Mouse (Mus musculus): ENCODE results near the gene Btbd18. TPM values are rescaled to one million over a fixed set of nuclear protein-coding genes. Genes with fewer than 3 reads are reported as not detected.
A peak's percentile ranks its signal among the peaks of the same experiment; 100 is the strongest.
"Not testable (repeated sequence)": the region's sequence is repeated elsewhere in the genome, so short reads cannot be mapped to it uniquely, and the experiment has no call there.

Gene Btbd18
- total RNA-seq, 2 experiments from 2014 or later = not detected

GRCm38 (mm10) chr2:84647051-84647568 lies 11.8 kb upstream of the Btbd18 start:
- no peak for DNase-seq

DNA sequence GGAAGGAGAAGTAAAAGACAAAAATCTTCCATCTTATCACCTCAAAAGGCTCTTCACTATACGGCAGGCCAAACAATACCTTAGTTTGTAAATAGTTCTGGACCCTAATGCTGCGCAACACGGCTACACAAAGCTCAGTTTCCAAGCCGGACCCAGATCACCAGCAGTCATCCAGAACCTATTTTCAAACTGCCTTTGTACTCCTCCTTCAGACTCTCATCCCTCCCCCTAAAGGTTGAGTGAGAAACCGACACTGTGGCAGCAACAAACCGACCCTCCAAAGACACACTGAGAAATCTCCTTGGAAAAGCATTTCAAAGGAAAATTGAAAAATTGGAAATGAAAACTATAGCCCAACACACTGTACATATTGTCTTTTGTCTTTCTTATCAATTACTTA lies 10.5 kb upstream of the Btbd18 start:
- no peak for DNase-seq

DNA sequence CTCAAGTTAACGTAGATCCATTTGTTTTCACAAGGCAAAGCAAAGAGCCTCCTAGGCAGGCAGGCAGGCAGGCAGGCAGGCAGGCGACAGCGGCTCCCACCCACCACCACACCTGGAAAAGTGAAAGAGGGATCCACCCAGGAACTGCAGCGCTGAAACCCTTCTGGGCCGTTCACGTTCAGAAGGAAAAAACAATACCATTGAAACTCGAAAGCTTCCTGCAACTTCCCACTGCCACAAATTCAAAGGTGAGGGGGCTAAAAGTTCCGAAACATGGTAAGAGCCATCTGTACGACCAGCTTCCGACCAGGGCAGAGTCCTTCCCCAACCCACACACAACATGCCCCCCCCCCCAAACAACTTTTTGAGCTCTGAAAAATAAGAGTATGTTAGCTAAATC lies 9.2 kb upstream of the Btbd18 start:
- DNase-seq = no peak

DNA sequence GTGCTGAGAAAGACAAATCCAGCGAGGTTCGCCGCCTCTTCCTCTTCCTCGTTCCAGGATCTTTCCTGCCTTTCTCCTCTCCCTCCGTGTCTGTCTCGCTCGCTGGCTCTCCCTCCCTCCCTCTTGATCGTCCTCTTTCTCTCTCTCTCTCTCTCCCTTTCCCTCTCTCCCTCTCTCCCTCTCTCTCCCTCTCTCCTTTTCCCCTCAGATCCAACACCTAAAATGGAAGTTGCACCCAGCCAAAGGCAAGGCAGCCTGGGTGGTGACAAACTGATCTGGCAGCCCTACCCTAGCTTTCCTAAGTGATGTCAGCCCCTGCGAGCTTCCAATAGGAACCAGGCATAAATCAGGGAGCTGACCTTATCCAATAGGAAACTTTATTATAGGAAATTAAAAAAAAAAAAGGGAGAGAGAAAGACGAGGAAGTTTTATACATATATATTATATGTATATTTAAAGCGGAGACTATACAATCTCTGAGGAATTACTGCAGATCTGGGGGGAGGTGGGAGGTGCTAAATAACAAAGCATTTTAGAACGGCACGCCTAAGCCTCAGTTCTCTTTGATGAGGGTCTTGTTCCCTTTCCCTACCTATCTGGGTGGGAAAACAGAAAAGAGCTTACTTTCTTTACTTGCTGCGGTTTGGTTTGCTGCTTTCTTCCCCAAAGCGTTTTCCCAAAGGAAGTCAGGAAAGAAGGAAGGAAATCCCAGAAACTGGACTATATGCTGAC lies 8.2 kb upstream of the Btbd18 start, which contains the start of gene Ctnnd1:
Ctnnd1 (minus strand) TSS at position 302 of the 732 bp plus-strand sequence.
- DNase-seq = peak; percentile 87

GRCm38 (mm10) chr2:84653354-84653753 lies 5.5 kb upstream of the Btbd18 start:
- DNase-seq = no peak

DNA sequence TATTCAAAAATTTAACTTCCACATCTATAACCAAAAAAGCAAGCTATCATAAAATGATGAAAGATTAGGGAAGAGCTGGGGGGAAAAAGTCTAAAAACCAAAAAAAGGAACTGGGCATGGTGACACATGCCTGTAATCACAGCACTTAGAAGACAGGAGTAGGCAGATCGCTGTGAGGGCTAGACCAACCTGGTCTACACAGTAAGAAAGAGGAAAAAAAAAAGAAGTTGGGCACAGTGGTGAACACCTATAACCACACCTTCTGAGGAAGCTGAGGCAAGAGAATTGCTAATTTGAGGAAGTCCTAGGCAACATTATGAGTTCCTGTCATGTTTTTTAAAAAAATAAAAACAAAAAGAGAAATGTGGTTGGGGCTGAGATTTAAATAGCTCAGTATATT lies 3.0 kb upstream of the Btbd18 start:
- DNase-seq = no peak

GRCm38 (mm10) chr2:84660253-84660652 lies 1.4 kb downstream of the Btbd18 start:
- no peak for DNase-seq

GRCm38 (mm10) chr2:84662866-84663265 lies 4.0 kb downstream of the Btbd18 start:
- DNase-seq = no peak

GRCm38 (mm10) chr2:84666081-84666480 lies 7.2 kb downstream of the Btbd18 start:
- no peak for DNase-seq

GRCm38 (mm10) chr2:84669828-84670568 lies 11.1 kb downstream of the Btbd18 start:
- no peak for DNase-seq

- peak; percentile 66 for DNase-seq
Measured at GRCm38 (mm10) chr2:84670569-84670933, 11.7 kb downstream of the Btbd18 start, which contains the start of gene Selenoh. Selenoh (minus strand) TSS chr2:84670770.

DNA sequence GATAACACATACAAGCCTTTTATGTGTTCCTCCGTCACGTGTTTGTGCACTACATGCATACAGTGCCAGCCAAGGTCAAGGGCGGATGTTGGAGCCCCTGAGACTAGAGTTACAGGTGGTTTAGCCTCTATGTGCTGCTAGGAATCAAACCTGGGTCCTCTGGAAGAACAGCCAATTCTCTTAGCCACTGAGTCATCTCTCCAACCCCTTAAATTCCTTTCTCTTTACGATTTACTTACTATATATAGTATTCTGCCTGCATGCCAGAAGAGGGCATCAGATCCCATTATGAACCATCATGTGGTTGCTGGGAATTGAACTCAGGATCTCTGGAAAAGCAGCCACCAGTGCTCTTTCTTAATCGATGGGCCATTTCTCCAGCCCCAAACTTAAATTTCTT lies 12.7 kb downstream of the Btbd18 start:
- DNase-seq = not testable (repeated sequence)

- no peak for DNase-seq
Measured at GRCm38 (mm10) chr2:84677270-84677967, 18.5 kb downstream of the Btbd18 start.

- DNase-seq = peak; percentile 93
Measured at GRCm38 (mm10) chr2:84677968-84678880, 19.3 kb downstream of the Btbd18 start, which contains the start of the genes Gm28635 and Med19. Gm28635 (minus strand) TSS chr2:84678041. Med19 (plus strand) TSS chr2:84678402.

DNA sequence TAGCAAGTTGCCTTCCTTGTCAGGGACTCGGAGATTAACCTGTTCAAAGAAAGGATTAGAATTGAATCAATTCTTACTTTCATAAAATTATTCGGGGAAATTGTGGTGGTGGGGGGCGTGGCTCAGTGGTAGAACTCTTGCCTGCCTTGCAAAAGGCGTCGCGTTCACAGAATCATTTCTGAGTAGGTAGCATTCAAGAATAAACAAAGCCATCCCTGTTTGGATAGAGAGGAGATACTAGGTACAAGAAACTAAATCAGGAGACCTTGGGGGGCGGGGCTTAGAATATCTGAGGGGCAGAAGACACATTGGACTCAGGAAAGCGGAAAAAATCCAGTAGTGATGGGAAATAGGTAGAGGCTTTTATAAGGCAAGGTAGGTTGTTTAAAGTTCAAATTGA lies 20.1 kb downstream of the Btbd18 start, which contains the start of gene Tmx2:
Tmx2 (minus strand) TSS at position 125 of the 400 bp plus-strand sequence.
- no peak for DNase-seq

GRCm38 (mm10) chr2:84682605-84683183 lies 23.8 kb downstream of the Btbd18 start:
- DNase-seq = no peak

DNA sequence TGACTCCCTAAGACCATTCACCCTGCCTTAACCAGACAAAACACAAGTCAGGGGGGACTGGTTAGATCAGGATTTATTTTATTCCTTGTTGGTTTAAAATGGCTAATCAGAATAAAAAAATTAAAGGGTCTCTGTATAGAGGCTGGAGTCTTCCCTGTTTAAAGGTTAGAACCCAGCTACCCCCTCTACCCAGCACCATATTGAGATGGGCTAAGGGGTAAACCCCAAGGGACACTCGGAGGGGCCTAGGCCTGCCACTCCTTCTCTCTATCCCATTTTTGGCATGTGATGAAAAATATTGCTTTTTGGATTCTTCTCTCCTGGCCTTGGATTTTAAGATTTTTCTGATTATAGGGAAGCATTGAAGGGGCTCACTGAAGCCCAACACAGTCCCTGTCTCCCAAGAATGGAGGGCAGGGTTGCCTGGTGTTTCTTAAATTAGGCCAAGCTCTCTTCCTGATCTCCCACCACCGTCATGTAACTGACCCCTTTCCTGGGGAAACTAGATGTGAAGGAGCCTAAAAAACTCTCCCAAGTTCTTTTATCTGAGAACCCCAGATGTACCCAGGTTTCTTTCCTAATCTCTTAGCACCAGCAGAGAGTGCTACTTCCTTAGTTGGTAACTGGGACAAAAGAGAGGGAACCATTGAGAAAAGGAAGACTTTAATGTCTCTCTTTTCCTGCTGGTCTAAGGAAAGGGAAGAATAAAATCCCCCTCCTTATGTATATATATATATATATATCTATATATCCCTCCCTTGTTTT lies 29.4 kb downstream of the Btbd18 start:
- DNase-seq = no peak

DNA sequence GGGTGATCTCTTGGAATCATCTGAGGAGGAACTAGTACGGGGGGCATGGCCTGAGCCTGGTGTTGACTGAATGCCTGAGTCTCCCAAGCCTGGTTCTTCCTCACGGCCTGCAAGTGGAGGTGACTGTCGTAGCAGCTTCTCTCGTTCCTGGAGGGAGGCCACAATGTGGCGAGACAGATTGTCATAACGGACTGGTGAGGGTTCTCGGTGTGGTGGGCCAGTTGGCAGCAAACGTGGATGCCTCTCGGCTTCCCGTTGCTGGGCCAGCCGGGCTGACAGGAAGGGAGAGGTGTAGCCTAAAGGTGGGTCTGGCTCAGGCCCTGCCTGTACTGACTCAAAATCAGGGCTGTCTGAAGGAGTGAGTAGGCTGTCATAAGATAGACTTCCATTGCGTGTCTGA lies 31.2 kb downstream of the Btbd18 start:
- no peak for DNase-seq

- DNase-seq = no peak
Measured at GRCm38 (mm10) chr2:84695007-84695695, 36.3 kb downstream of the Btbd18 start.
